Mouse (Mus musculus) intestine, postnatal 0 days (tissue): Measurements from ENCODE around the gene Gm28308. TPM values are rescaled to one million over a fixed set of nuclear protein-coding genes. Genes with fewer than 3 reads are reported as not detected.
A peak's percentile ranks its signal among the peaks of the same experiment; 100 is the strongest.

Experiments
- ATAC-seq: fragments of 200-750 bp; cut with Nextera tagmentation; 2 replicates; pipeline ENCODE4 v1.8.0; 2017; ENCODE audit warnings: mild to moderate bottlenecking, moderate TSS enrichment, moderate library complexity
- H3K27ac ChIP-seq: fragments of 300-500 bp; sonication (generic); 2 replicates; pipeline ENCODE4 v1.5.1; 2014; ENCODE audit warnings: mild to moderate bottlenecking, low read depth, low read length, moderate library complexity
- H3K27me3 ChIP-seq: fragments of 300-500 bp; sonication (generic); replicated peaks from 2 replicates; pipeline ENCODE4 v1.6.1; 2014; ENCODE audit warnings: low read length, mixed read lengths; ENCODE audit not compliant: control insufficient read depth, insufficient read depth
- H3K36me3 ChIP-seq: fragments of 300-500 bp; sonication (generic); 2 replicates; pipeline ENCODE4 v1.6.1; 2014; ENCODE audit warnings: mild to moderate bottlenecking, moderate library complexity; ENCODE audit not compliant: control insufficient read depth, insufficient read depth
- H3K4me1 ChIP-seq: fragments of 300-500 bp; sonication (generic); replicated peaks from 2 replicates; pipeline ENCODE4 v1.6.1; 2014; ENCODE audit warnings: antibody characterized with exemption, low read length, mixed read lengths; ENCODE audit not compliant: control insufficient read depth, insufficient read depth
- H3K4me2 ChIP-seq: fragments of 300-500 bp; sonication (generic); replicated peaks from 2 replicates; pipeline ENCODE4 v1.6.1; 2014; ENCODE audit warnings: low read depth, mild to moderate bottlenecking, moderate library complexity
- H3K4me3 ChIP-seq: fragments of 300-500 bp; sonication (generic); 2 replicates; pipeline ENCODE4 v1.5.1; 2014; ENCODE audit warnings: low read depth, low read length
- H3K9ac ChIP-seq: fragments of 300-500 bp; sonication (generic); 2 replicates; pipeline ENCODE4 v1.6.1; 2014; ENCODE audit warnings: mild to moderate bottlenecking, low read depth, low read length
- H3K9me3 ChIP-seq: fragments of 300-500 bp; sonication (generic); 2 replicates; pipeline ENCODE4 v1.6.1; 2016; ENCODE audit warnings: mixed run types; ENCODE audit not compliant: control insufficient read depth
- CTCF ChIP-seq: sonication (generic); IDR thresholded peaks from 2 replicates; pipeline ENCODE4 v1.5.1; 2016; ENCODE audit warnings: low read depth, mild to moderate bottlenecking, control low read depth, antibody characterized with exemption, moderate library complexity
- WGBS: fragments of 180-500 bp; shearing (Covaris S2); extraction: QIAGEN DNeasy Blood & Tissue Kit; methylation state at CpG from one replicate; pipeline ENCODE4 v1.1.7; 2014; 5-methylcytosine and 5-hydroxymethylcytosine counted together
- polyA plus RNA-seq: library from polyadenylated mRNA; unstranded; fragments of >200 nt; fragmentation: Nextera tagmentation; extraction: Ambion mirVana; gene quantifications from 2 replicates; pipeline ENCODE4 v1.2.1, GENCODE M21; 2015

Gene Gm28308
- polyA plus RNA-seq, 1 experiment from 2014 or later: not detected

DNA sequence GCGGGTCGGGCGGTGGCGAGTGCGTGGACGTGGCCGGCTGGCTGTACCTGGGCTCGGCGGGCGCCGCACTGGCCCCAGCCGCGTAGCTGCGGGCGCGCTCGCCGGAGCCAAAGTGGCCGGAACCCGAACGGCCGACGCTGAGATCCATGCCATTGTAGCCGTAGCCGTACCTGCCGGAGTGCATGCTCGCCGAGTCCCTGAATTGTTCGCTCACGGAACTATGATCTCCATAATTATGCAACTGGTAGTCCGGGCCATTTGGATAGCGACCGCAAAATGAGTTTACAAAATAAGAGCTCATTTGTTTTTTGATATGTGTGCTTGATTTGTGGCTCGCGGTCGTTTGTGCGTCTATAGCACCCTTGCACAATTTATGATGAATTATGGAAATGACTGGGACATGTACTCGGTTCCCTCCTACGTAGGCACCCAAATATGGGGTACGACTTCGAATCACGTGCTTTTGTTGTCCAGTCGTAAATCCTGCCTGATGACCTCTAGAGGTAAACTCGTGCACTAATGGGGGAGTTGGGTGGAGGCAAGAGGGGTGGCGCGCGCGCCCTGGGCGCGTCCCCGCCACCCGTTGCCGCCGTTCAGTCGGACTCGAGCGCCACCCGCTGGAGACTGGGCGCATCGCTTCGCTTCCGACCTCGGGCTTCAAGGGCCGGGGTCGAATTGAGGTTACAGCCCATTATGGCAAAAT lies 8.9 kb downstream of the Gm28308 start, which contains the start of gene Hoxa5:
Gene Hoxa5, minus strand, starts transcription at position 538 of the 703 bp plus-strand sequence.
- peaks cover 53% of the 10 kb centered on the region for H3K27me3 ChIP-seq
- H3K36me3 ChIP-seq: no peaks in the 10 kb centered on the region
- peak within 1 kb of the TSS; percentile 77 for H3K9ac ChIP-seq
- peak within 1 kb of the TSS; percentile 96 for H3K4me2 ChIP-seq
- 1% methylated on average over 64 of the region's 65 CpGs for WGBS
- H3K4me3 ChIP-seq: peak within 1 kb of the TSS; percentile 71
- no peaks in the 10 kb centered on the region for H3K9me3 ChIP-seq
- peak within 1 kb of the TSS; percentile 57 for H3K27ac ChIP-seq
- H3K4me1 ChIP-seq: no peaks in the 10 kb centered on the region
- peak; percentile 52 for ATAC-seq
- peak; percentile 93 for TF ChIP-seq CTCF

GRCm38 (mm10) chr6:52203371-52204049 lies 9.6 kb downstream of the Gm28308 start:
- H3K4me2 ChIP-seq: peak overlapping the region; percentile 96
- H3K9ac ChIP-seq: peak overlapping the region; percentile 77
- no peaks in the 10 kb centered on the region for H3K36me3 ChIP-seq
- H3K9me3 ChIP-seq: no peaks in the 10 kb centered on the region
- 3% methylated on average over 43 of the region's 46 CpGs for WGBS
- peak overlapping the region; percentile 71 for H3K4me3 ChIP-seq
- H3K27me3 ChIP-seq: peaks cover 46% of the 10 kb centered on the region
- no peak for ATAC-seq
- no peak for TF ChIP-seq CTCF
- peak overlapping the region; percentile 57 for H3K27ac ChIP-seq
- H3K4me1 ChIP-seq: no peaks in the 10 kb centered on the region

GRCm38 (mm10) chr6:52203121-52203370 lies 10.1 kb downstream of the Gm28308 start:
- Histone ChIP-seq H3K4me1 (no peaks in the 10 kb centered on the region), H3K4me3 (peak overlapping the region; percentile 71), H3K4me2 (peak overlapping the region; percentile 96), H3K9ac (peak overlapping the region; percentile 77), H3K36me3 (no peaks in the 10 kb centered on the region), H3K27ac (peak overlapping the region; percentile 57), H3K9me3 (no peaks in the 10 kb centered on the region), H3K27me3 (peaks cover 41% of the 10 kb centered on the region)
- ATAC-seq: no peak
- WGBS: 13% methylated on average over 10 of the region's 10 CpGs
- TF ChIP-seq CTCF: no peak

- H3K36me3 ChIP-seq: no peaks in the 10 kb centered on the region
- H3K4me3 ChIP-seq: peak overlapping the region; percentile 71
- TF ChIP-seq CTCF: no peak
- 44% methylated on average over 22 of the region's 22 CpGs for WGBS
- H3K4me1 ChIP-seq: no peaks in the 10 kb centered on the region
- no peak for ATAC-seq
- peak overlapping the region; percentile 57; the same call in 1 of the 2 replicates for H3K27ac ChIP-seq
- no peaks in the 10 kb centered on the region for H3K9me3 ChIP-seq
- H3K4me2 ChIP-seq: peak overlapping the region; percentile 96
- H3K27me3 ChIP-seq: peaks cover 41% of the 10 kb centered on the region
- H3K9ac ChIP-seq: peak overlapping the region; percentile 77
Measured at GRCm38 (mm10) chr6:52202362-52203120, 10.6 kb downstream of the Gm28308 start.

GRCm38 (mm10) chr6:52201269-52201668 lies 11.9 kb downstream of the Gm28308 start:
- H3K4me1 ChIP-seq: no peaks in the 10 kb centered on the region
- no peak overlapping the region for H3K9ac ChIP-seq
- H3K27ac ChIP-seq: peak overlapping the region; percentile 3; the same call in 1 of the 2 replicates
- H3K36me3 ChIP-seq: no peaks in the 10 kb centered on the region
- ATAC-seq: no peak
- no peaks in the 10 kb centered on the region for H3K9me3 ChIP-seq
- H3K4me2 ChIP-seq: peak overlapping the region; percentile 60
- TF ChIP-seq CTCF: no peak
- H3K4me3 ChIP-seq: peak overlapping the region; percentile 16; the same call in 1 of the 2 replicates
- H3K27me3 ChIP-seq: peaks cover 29% of the 10 kb centered on the region; the same call in 1 of the 2 replicates
- 43% methylated on average over 1 of the region's 1 CpGs for WGBS

- Histone ChIP-seq H3K4me1 (no peaks in the 10 kb centered on the region), H3K27ac (peak overlapping the region; percentile 61), H3K36me3 (no peaks in the 10 kb centered on the region), H3K4me3 (peak overlapping the region; percentile 29), H3K9ac (peak overlapping the region; percentile 35; the same call in 1 of the 2 replicates), H3K4me2 (peak overlapping the region; percentile 60), H3K27me3 (peaks cover 24% of the 10 kb centered on the region; the same call in 1 of the 2 replicates), H3K9me3 (no peaks in the 10 kb centered on the region)
- WGBS: 17% methylated on average over 10 of the region's 10 CpGs
- peak; percentile 45 for ATAC-seq
- TF ChIP-seq CTCF: no peak
Measured at GRCm38 (mm10) chr6:52200751-52201250, 12.3 kb downstream of the Gm28308 start.
